ENCODE assay signal across 10 mouse cellular contexts in genomic region chr11:70223724-70224123, GRCm38 (mm10). TPM values are rescaled to one million over a fixed set of nuclear protein-coding genes. Genes with fewer than 3 reads are reported as not detected.
A peak's percentile ranks its signal among the peaks of the same experiment; 100 is the strongest.
DNase-seq lines count a peak whose midpoint lies in the region; ATAC-seq and TF ChIP-seq lines count a peak whose summit lies in the region.
"Had no signal": no experiment of that assay in that cellular context is flagged by ENCODE, and none has a peak within 500 bp of the region (broad histone marks: within the 10 kb centered on the region; RNA-seq: fewer than 3 reads in every experiment).

No protein-coding gene starts in this region.

- TF ChIP-seq EP300 in stomach, postnatal 0 days (optimal IDR thresholded peaks at IDR 0.05): no peak

- no peak overlapping the region; the same call in 1 of the 2 replicates for H3K4me3 ChIP-seq in heart, embryonic 15.5 days
- H3K4me3 ChIP-seq in kidney, postnatal 0 days (replicated peaks; ENCODE audit: low read depth, low read length): no peak overlapping the region
- H3K4me3 ChIP-seq in stomach, postnatal 0 days (ENCODE audit: low read depth, low read length): no peak overlapping the region
- H3K4me3 ChIP-seq: embryonic facial prominence, embryonic 12.5 days had no signal

- no peak overlapping the region for H3K9ac ChIP-seq in heart, embryonic 15.5 days
- H3K9ac ChIP-seq in kidney, postnatal 0 days (ENCODE audit: low read depth, low read length): no peak overlapping the region
- H3K9ac ChIP-seq in stomach, postnatal 0 days (ENCODE audit: low read length): no peak overlapping the region
- H3K9ac ChIP-seq: embryonic facial prominence, embryonic 12.5 days; liver, embryonic 14.5 days had no signal

- H3K4me1 ChIP-seq in heart, embryonic 15.5 days (replicated peaks): peaks cover 47% of the 10 kb centered on the region
- H3K4me1 ChIP-seq in kidney, postnatal 0 days (replicated peaks; ENCODE audit: insufficient read depth, low read length): peaks cover 9% of the 10 kb centered on the region
- no peaks in the 10 kb centered on the region; the same call in 1 of the 2 replicates for H3K4me1 ChIP-seq in stomach, postnatal 0 days (replicated peaks; ENCODE audit: control insufficient read depth, insufficient read depth)

- H3K9me3 ChIP-seq in heart, embryonic 15.5 days (replicated peaks): no peaks in the 10 kb centered on the region
- H3K9me3 ChIP-seq in kidney, postnatal 0 days (replicated peaks; ENCODE audit: low read length): no peaks in the 10 kb centered on the region
- no peaks in the 10 kb centered on the region for H3K9me3 ChIP-seq in stomach, postnatal 0 days (ENCODE audit: control insufficient read depth, low read length)
- H3K9me3 ChIP-seq: embryonic facial prominence, embryonic 12.5 days had no signal

- peak overlapping the region; percentile 67 for H3K27ac ChIP-seq in heart, embryonic 15.5 days
- peak overlapping the region; percentile 70; the same call in 1 of the 2 replicates for H3K27ac ChIP-seq in kidney, postnatal 0 days
- H3K27ac ChIP-seq in stomach, postnatal 0 days (replicated peaks): 0 out of 2 replicates have a peak overlapping the region, but pooled peaks have one; percentile 13
- H3K27ac ChIP-seq: embryonic facial prominence, embryonic 12.5 days; liver, embryonic 14.5 days had no signal

- H3K27me3 ChIP-seq in heart, embryonic 15.5 days: peaks cover 44% of the 10 kb centered on the region
- H3K27me3 ChIP-seq in kidney, postnatal 0 days (ENCODE audit: insufficient read depth, low read length): peaks cover 9% of the 10 kb centered on the region; the same call in 1 of the 2 replicates
- no peaks in the 10 kb centered on the region for H3K27me3 ChIP-seq in stomach, postnatal 0 days (ENCODE audit: control insufficient read depth, insufficient read depth, low read length)

- 67% methylated on average over 9 of the region's 9 CpGs for WGBS in heart, embryonic 15.5 days
- 74% methylated on average over 9 of the region's 9 CpGs for WGBS in kidney, postnatal 0 days
- WGBS in stomach, postnatal 0 days: 80% methylated on average over 9 of the region's 9 CpGs

- peak; percentile 65 to 77 for DNase-seq in lung, adult 18-20 months
- no peak for DNase-seq in lung, postnatal 14 days
- peak; percentile 55 for DNase-seq in kidney, postnatal 0 days (ENCODE audit: low spot score)
- DNase-seq in stomach, postnatal 0 days (ENCODE audit: low spot score): no peak
- no peak for DNase-seq in right cerebral cortex, postnatal 36 days (ENCODE audit: low spot score in 2 of 2)
- DNase-seq in urinary bladder, postnatal 36 days (ENCODE audit: low spot score in 2 of 2): no peak
- DNase-seq: right cerebral cortex, postnatal 14 days had no signal

- H3K36me3 ChIP-seq in heart, embryonic 15.5 days: no peaks in the 10 kb centered on the region
- no peaks in the 10 kb centered on the region for H3K36me3 ChIP-seq in kidney, postnatal 0 days (ENCODE audit: insufficient read depth, low read length)
- H3K36me3 ChIP-seq in stomach, postnatal 0 days (ENCODE audit: control insufficient read depth, insufficient read depth, low read length): no peaks in the 10 kb centered on the region
- H3K36me3 ChIP-seq: embryonic facial prominence, embryonic 12.5 days had no signal

- no peak for TF ChIP-seq CTCF in kidney, postnatal 0 days (IDR thresholded peaks at IDR 0.05; ENCODE audit: low read depth)
- no peak for TF ChIP-seq CTCF in stomach, postnatal 0 days (IDR thresholded peaks at IDR 0.05; ENCODE audit: low read depth)

- H3K4me2 ChIP-seq in heart, embryonic 15.5 days: peak overlapping the region; percentile 42
- no peak overlapping the region for H3K4me2 ChIP-seq in kidney, postnatal 0 days (ENCODE audit: low read length)
- H3K4me2 ChIP-seq in stomach, postnatal 0 days (replicated peaks; ENCODE audit: low read depth): no peak overlapping the region
- H3K4me2 ChIP-seq: embryonic facial prominence, embryonic 12.5 days had no signal

- no peak for ATAC-seq in heart, embryonic 15.5 days (replicated peaks; ENCODE audit: insufficient number of reproducible peaks, insufficient read depth, low FRiP score, low read depth)
- no peak for ATAC-seq in kidney, postnatal 0 days (replicated peaks; ENCODE audit: low FRiP score, low read depth)
- no peak for ATAC-seq in stomach, postnatal 0 days (ENCODE audit: low FRiP score, low TSS enrichment)

RNA-seq across cellular contexts. Expression of gene Slc16a13, which starts 2.9 kb away (rescaled TPM):
- polyA plus RNA-seq in heart, embryonic 15.5 days (2015; fragmentation: Nextera tagmentation; extraction: Ambion mirVana): 4.5 and 5.2 TPM in 2 replicates
- 20.6 and 21.4 TPM in 2 replicates for polyA plus RNA-seq in kidney, postnatal 0 days (2015; fragmentation: Nextera tagmentation; extraction: Ambion mirVana)
- 5.7 and 6.1 TPM in 2 replicates for polyA plus RNA-seq in stomach, postnatal 0 days (2015; fragmentation: Nextera tagmentation; extraction: Ambion mirVana)

RNA-seq across cellular contexts. Expression of gene Bcl6b, which starts 5.9 kb away (rescaled TPM):
- 18.1 and 19.8 TPM in 2 replicates for polyA plus RNA-seq in heart, embryonic 15.5 days (2015; fragmentation: Nextera tagmentation; extraction: Ambion mirVana)
- 22.0 TPM in 2 replicates for polyA plus RNA-seq in kidney, postnatal 0 days (2015; fragmentation: Nextera tagmentation; extraction: Ambion mirVana)
- 3.2 and 3.6 TPM in 2 replicates for polyA plus RNA-seq in stomach, postnatal 0 days (2015; fragmentation: Nextera tagmentation; extraction: Ambion mirVana)

RNA-seq across cellular contexts. Expression of gene Slc16a11, which starts 11.2 kb away (rescaled TPM):
- polyA plus RNA-seq in heart, embryonic 15.5 days (2015; fragmentation: Nextera tagmentation; extraction: Ambion mirVana): 0.54 and 0.65 TPM in 2 replicates
- polyA plus RNA-seq in kidney, postnatal 0 days (2015; fragmentation: Nextera tagmentation; extraction: Ambion mirVana): 11.2 and 12.6 TPM in 2 replicates
- 2.5 and 3.1 TPM in 2 replicates for polyA plus RNA-seq in stomach, postnatal 0 days (2015; fragmentation: Nextera tagmentation; extraction: Ambion mirVana)

RNA-seq across cellular contexts. Expression of gene 0610010K14Rik, which starts 14.0 kb away (rescaled TPM):
- polyA plus RNA-seq in heart, embryonic 15.5 days (2015; fragmentation: Nextera tagmentation; extraction: Ambion mirVana): 107 and 113 TPM in 2 replicates
- polyA plus RNA-seq in kidney, postnatal 0 days (2015; fragmentation: Nextera tagmentation; extraction: Ambion mirVana): 147 and 150 TPM in 2 replicates
- 81.0 and 83.6 TPM in 2 replicates for polyA plus RNA-seq in stomach, postnatal 0 days (2015; fragmentation: Nextera tagmentation; extraction: Ambion mirVana)

RNA-seq across cellular contexts. Expression of gene Gm21988, which starts 15.9 kb away (rescaled TPM):
- 7.3 and 10.3 TPM in 2 replicates for polyA plus RNA-seq in heart, embryonic 15.5 days (2015; fragmentation: Nextera tagmentation; extraction: Ambion mirVana)
- 15.6 and 15.9 TPM in 2 replicates for polyA plus RNA-seq in kidney, postnatal 0 days (2015; fragmentation: Nextera tagmentation; extraction: Ambion mirVana)
- polyA plus RNA-seq in stomach, postnatal 0 days (2015; fragmentation: Nextera tagmentation; extraction: Ambion mirVana): 7.5 and 10.1 TPM in 2 replicates

Comparison
In these comparisons a context has a peak if more than half of its experiments do, and no peak if none do; other contexts are left out.
1. DNase-seq: peak in lung, adult 18-20 months (2 of 2) and kidney, postnatal 0 days (single experiment); none in lung, postnatal 14 days (single experiment), stomach, postnatal 0 days (single experiment), right cerebral cortex, postnatal 36 days (0 of 2) and urinary bladder, postnatal 36 days (0 of 2).
2. H3K27ac ChIP-seq: peak in every context shown above with its lines; median percentile 70 in kidney, postnatal 0 days; 67 in heart, embryonic 15.5 days; 13 in stomach, postnatal 0 days.